Mouse (Mus musculus) intestine, embryonic 14.5 days (tissue): ENCODE results near the gene Tlr6. TPM values are rescaled to one million over a fixed set of nuclear protein-coding genes. Genes with fewer than 3 reads are reported as not detected.

Experiments used
- ATAC-seq: fragments of 200-750 bp; cut with Nextera tagmentation; replicated peaks from 2 replicates; pipeline ENCODE4 v1.8.0; 2017; ENCODE audit warnings: low read depth, moderate number of reproducible peaks, moderate TSS enrichment, moderate library complexity; ENCODE audit not compliant: low FRiP score, low TSS enrichment
- DNase-seq: peaks from one replicate; pipeline ENCODE4 v3.0.0-alpha.2; 2018; ENCODE audit warnings: low spot score
- H3K27ac ChIP-seq: fragments of 300-500 bp; sonication (generic); 2 replicates; pipeline ENCODE4 v1.5.1; 2014; ENCODE audit warnings: low read depth, mild to moderate bottlenecking, control low read depth
- H3K27me3 ChIP-seq: fragments of 300-500 bp; sonication (generic); replicated peaks from 2 replicates; pipeline ENCODE4 v1.6.1; 2014; ENCODE audit warnings: low read length, control low read depth; ENCODE audit not compliant: control insufficient read depth, insufficient read depth
- H3K36me3 ChIP-seq: fragments of 300-500 bp; sonication (generic); 2 replicates; pipeline ENCODE4 v1.6.1; 2014; ENCODE audit warnings: low read length, control low read depth; ENCODE audit not compliant: control insufficient read depth, insufficient read depth
- H3K4me1 ChIP-seq: fragments of 300-500 bp; sonication (generic); replicated peaks from 2 replicates; pipeline ENCODE4 v1.6.1; 2014; ENCODE audit warnings: low read length, control low read depth, mixed read lengths; ENCODE audit not compliant: control insufficient read depth, insufficient read depth
- H3K4me2 ChIP-seq: fragments of 300-500 bp; sonication (generic); 2 replicates; pipeline ENCODE4 v1.6.1; 2014; ENCODE audit warnings: low read length
- H3K4me3 ChIP-seq: fragments of 300-500 bp; sonication (generic); 2 replicates; pipeline ENCODE4 v1.5.1; 2014; ENCODE audit warnings: low read depth, low read length, control low read depth, mixed read lengths
- H3K9ac ChIP-seq: fragments of 300-500 bp; sonication (generic); 2 replicates; pipeline ENCODE4 v1.6.1; 2014; ENCODE audit warnings: mild to moderate bottlenecking, low read length
- H3K9me3 ChIP-seq: fragments of 300-500 bp; sonication (generic); 2 replicates; pipeline ENCODE4 v1.6.1; 2016; ENCODE audit warnings: low read length, control low read depth; ENCODE audit not compliant: control insufficient read depth
- WGBS: fragments of 180-500 bp; shearing (Covaris S2); extraction: QIAGEN DNeasy Blood & Tissue Kit; methylation state at CpG from one replicate; pipeline ENCODE4 v1.1.7; 2014; 5-methylcytosine and 5-hydroxymethylcytosine counted together
- polyA plus RNA-seq: library from polyadenylated mRNA; unstranded; fragments of >200 nt; fragmentation: Nextera tagmentation; extraction: Ambion mirVana; gene quantifications from 2 replicates; pipeline ENCODE4 v1.2.1, GENCODE M21; 2014

Tlr6 gene
- polyA plus RNA-seq, 1 experiment from 2014 or later: 0.64 TPM

DNA sequence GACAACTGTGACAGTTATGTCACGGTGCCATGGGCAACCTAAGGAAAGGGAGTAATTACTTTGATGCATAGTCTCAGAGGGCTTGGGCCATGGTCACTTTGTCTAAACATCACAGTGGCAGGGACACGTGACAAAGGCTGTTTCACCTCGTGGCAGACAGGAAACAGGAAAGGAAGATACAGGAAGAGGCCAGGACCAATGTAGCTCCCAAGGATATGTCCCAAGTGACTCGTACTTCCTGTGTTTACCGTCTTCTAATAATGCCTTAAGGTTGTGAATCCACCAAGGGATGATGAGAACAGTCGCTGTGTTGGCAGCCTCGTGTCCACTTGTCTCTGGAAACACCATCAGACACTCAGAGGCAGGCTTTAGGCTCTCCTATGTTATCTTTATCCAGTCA is 26.1 kb upstream of the Tlr6 start:
- H3K9ac ChIP-seq: no peak overlapping the region
- H3K9me3 ChIP-seq: no peaks in the 10 kb centered on the region
- H3K36me3 ChIP-seq: peaks cover 21% of the 10 kb centered on the region
- H3K4me2 ChIP-seq: no peak overlapping the region
- H3K27ac ChIP-seq: no peak overlapping the region
- DNase-seq: no peak
- H3K27me3 ChIP-seq: no peaks in the 10 kb centered on the region
- no peaks in the 10 kb centered on the region for H3K4me1 ChIP-seq
- no peak for ATAC-seq
- H3K4me3 ChIP-seq: no peak overlapping the region
- 70% methylated on average over 7 of the region's 7 CpGs for WGBS

DNA sequence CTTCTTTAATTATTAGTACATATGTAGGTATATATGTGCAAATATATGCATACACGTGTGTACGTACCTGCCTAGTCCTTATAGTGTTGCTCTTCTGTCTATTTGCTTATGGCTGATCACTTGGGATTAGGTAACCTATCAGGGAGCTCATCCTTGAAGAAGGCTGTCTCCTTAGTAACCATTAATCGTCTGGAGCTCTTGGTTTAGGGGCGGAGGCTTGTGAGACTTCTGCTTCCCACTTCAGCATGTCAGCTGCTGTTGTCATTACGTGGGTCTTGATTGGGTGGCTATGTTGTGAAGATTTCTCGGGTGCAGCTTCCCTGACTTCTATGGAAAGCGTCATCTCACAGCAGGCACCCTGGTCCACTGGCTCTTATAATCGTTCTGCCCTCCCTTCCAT is 17.2 kb upstream of the Tlr6 start:
- Histone ChIP-seq H3K4me1 (no peaks in the 10 kb centered on the region), H3K4me2 (no peak overlapping the region), H3K27ac (no peak overlapping the region), H3K27me3 (no peaks in the 10 kb centered on the region), H3K9me3 (no peaks in the 10 kb centered on the region), H3K9ac (no peak overlapping the region), H3K36me3 (peaks cover 26% of the 10 kb centered on the region), H3K4me3 (no peak overlapping the region)
- no peak for DNase-seq
- no peak for ATAC-seq
- WGBS: 76% methylated on average over 8 of the region's 8 CpGs

DNA sequence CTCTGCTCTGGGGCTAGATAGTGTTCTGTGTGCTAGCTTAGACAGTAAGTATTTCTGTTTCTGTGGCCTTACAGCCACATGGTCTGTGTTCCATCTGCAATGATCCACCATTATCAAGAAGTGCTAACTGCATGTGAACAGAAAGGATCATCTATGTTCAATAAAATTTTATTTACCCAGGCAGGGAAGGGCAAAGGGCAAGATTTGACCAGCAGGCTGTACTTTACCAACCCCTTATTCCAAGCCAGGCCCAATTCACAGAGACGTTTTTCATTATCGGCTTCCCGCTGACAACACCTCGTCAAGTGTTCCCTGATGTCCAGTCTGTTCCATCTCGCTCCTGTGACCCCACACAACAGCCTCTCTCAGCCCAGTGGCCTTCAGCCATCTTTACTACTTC is 15.2 kb upstream of the Tlr6 start:
- Histone ChIP-seq H3K4me2 (no peak overlapping the region), H3K27ac (no peak overlapping the region), H3K9ac (no peak overlapping the region), H3K4me3 (no peak overlapping the region), H3K4me1 (no peaks in the 10 kb centered on the region; the same call in 1 of the 2 replicates), H3K27me3 (no peaks in the 10 kb centered on the region), H3K36me3 (peaks cover 8% of the 10 kb centered on the region; the same call in 1 of the 2 replicates), H3K9me3 (no peaks in the 10 kb centered on the region)
- DNase-seq (no peak), ATAC-seq (no peak)
- WGBS: 67% methylated on average over 5 of the region's 5 CpGs

DNA sequence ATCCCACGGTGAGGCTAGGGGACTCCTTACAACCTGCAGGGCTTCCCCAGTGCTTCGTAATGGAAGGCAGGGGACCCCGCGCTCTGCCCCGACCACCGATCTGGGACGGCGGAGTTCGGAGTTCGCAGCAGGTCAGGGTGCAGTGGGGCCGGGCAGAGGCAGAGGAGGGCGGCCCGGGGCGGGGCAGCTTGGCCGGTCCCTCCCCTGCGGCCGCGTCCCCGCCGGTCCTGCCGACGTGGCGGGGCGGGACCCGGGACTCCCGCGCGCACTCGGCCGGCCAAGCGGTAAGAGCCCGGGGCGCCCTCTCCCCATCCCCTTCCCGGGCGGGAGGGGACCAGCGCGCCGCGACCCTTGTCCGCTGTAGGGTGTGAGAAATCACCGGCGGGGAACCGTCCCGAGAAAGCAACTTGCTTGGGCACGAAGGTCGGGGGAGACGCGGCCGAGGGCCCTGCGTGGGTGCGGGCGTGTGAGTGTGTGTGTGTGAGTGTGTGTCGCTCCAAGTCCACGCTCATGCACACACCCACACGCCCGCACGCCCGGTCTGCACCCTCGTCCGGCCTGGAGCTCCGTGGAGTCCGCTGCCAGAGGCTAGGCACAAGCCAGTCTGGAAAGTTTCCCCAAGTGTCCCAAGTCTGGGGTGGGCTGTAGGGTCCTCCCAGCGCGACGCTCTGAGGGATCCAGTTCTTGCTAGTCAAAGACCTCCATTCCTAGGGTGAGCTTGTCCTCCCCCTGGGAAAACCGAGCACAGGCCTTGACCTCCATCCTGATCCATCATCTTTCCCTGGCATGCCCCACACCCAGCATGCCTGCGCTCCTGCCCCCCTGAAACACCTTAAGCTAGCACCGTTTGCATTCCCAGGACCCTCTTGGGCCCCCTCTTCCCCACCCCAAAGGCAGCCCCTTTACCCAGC is 10.2 kb upstream of the Tlr6 start, which contains the start of gene Fam114a1:
Gene Fam114a1 (plus strand): TSS at position 211 of the 911 bp plus-strand sequence.
- no peaks in the 10 kb centered on the region for H3K36me3 ChIP-seq
- DNase-seq (peak; percentile 87), ATAC-seq (peak; percentile 91)
- H3K9me3 ChIP-seq: no peaks in the 10 kb centered on the region
- H3K27me3 ChIP-seq: no peaks in the 10 kb centered on the region
- H3K4me2 ChIP-seq: peak within 1 kb of the TSS; percentile 80
- peak within 1 kb of the TSS; percentile 83 for H3K9ac ChIP-seq
- WGBS: 1% methylated on average over 65 of the region's 68 CpGs
- H3K4me1 ChIP-seq: peaks cover 3% of the 10 kb centered on the region
- peak within 1 kb of the TSS; percentile 77 for H3K27ac ChIP-seq
- peak within 1 kb of the TSS; percentile 75 for H3K4me3 ChIP-seq

DNA sequence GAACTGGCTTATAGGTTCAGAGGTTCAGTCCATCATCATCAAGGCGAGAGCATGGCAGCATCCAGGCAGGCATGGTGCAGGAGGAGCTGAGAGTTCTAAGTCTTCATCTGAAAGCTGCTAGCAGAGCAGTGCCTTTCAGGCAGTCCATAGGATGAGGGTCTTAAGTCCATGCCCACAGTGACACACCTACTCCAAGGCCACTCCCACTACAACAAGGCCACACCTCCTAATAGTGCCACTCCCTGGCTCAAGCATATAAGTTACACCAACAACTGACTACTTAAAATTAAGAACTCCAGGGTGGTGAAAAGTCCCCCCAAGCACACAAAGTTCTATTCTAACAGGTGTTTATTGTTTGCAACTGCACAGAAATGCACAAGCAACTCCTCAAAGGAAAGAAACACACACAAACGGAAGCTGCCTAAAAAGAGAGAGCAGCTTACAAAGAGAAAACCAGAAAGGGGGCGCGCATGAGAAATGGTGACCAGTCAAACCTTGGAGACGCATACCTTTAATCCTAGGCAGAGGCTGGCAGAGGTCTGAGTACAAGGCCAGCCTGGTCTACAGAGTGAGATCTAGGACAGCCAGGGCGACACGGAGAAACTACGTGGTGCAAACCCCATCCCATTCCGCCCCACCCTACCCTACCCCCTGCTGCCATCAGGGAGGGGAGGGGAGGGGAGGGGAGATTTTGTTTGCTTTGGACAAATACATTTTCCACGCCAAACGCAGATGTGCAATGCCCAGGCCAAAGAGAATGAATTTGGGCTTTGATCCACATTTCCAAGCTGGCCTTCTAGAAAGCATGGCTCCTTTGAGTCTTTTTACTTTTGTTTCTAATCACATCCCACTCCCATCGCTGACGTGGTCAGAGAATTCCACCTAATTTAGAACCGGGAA is 9.3 kb upstream of the Tlr6 start:
- Histone ChIP-seq H3K4me3 (peak overlapping the region; percentile 75), H3K36me3 (no peaks in the 10 kb centered on the region), H3K4me2 (peak overlapping the region; percentile 80), H3K27me3 (no peaks in the 10 kb centered on the region), H3K4me1 (peaks cover 3% of the 10 kb centered on the region), H3K9me3 (no peaks in the 10 kb centered on the region), H3K9ac (peak overlapping the region; percentile 83), H3K27ac (peak overlapping the region; percentile 77)
- 6% methylated on average over 14 of the region's 14 CpGs for WGBS
- ATAC-seq (peak; percentile 65), DNase-seq (no peak)

DNA sequence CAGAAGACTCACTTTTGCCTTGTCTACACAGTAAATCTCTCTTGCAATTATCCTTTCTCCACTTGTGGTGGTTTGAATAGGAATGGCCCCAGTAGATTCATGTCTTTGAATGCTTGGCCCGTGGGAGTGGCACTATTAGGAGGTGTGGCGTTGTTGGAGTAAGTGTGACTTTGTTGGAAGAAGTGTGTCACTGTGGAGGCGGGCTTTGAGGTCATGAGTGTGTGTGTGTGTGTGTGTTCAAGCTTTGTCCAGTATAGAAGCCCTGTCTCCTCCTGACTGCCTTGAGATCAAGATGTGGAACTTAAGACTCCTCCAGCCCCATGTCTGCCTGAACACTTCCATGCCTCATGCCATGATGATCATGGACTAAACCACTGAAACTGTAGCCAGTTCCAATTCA is 3.8 kb upstream of the Tlr6 start:
- Histone ChIP-seq H3K4me3 (no peak overlapping the region), H3K27me3 (no peaks in the 10 kb centered on the region), H3K4me2 (no peak overlapping the region), H3K4me1 (no peaks in the 10 kb centered on the region), H3K36me3 (no peaks in the 10 kb centered on the region), H3K9ac (no peak overlapping the region), H3K27ac (no peak overlapping the region), H3K9me3 (no peaks in the 10 kb centered on the region)
- no peak for ATAC-seq
- 87% methylated on average over 3 of the region's 3 CpGs for WGBS
- no peak for DNase-seq

DNA sequence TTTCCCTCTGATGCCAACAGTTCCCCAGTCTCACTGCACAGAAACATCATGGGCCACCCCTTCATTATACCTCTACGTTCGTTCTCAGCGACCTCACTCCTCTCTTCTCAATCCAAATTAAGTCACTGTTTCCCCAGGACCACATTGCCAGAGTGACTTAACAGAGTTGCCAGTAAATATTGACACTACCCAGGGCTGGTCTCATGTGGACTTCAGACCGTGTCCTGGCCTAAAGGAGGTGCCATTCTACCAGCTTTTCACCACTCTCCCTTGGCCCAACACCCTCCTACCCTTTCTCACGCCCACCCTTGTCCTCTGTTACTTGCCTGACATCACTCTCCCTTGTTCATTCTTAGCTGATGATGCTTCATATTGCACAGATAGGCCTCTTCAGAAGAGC is 3.4 kb upstream of the Tlr6 start:
- Histone ChIP-seq H3K27me3 (no peaks in the 10 kb centered on the region), H3K9me3 (no peaks in the 10 kb centered on the region), H3K4me1 (no peaks in the 10 kb centered on the region), H3K9ac (no peak overlapping the region), H3K4me2 (no peak overlapping the region), H3K27ac (no peak overlapping the region), H3K4me3 (no peak overlapping the region), H3K36me3 (no peaks in the 10 kb centered on the region)
- ATAC-seq (no peak), DNase-seq (no peak)
- 76% methylated on average over 5 of the region's 5 CpGs for WGBS

DNA sequence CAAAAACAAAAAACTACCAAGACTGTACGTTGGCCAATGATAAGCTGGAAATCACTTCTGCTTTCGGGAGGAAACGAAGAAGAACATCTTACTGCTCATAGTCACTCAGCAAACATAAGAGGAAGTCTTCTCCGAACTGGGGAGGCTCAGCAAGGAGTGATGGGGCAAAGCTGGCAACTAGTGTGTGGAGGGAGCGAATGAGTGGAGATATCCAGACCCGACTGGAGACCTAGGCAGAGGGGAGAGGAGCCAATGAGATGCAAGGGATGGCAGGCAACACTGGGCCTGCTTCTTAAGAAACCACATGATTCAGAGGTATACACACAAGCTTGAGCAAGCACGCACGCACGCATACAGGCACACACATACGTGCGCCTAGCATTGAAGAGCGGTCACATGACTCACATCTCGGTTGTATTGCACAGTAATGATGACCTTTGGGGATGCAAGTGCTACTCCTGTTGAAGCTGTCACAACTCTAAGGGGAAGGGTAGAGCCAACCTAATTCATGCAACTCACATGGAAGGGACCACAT is 1.0 kb upstream of the Tlr6 start:
- DNase-seq: no peak
- no peaks in the 10 kb centered on the region for H3K27me3 ChIP-seq
- no peak overlapping the region for H3K27ac ChIP-seq
- H3K9ac ChIP-seq: no peak overlapping the region
- ATAC-seq: no peak
- H3K9me3 ChIP-seq: no peaks in the 10 kb centered on the region
- H3K4me3 ChIP-seq: no peak overlapping the region
- 91% methylated on average over 13 of the region's 13 CpGs for WGBS
- H3K36me3 ChIP-seq: no peaks in the 10 kb centered on the region
- no peaks in the 10 kb centered on the region for H3K4me1 ChIP-seq
- no peak overlapping the region for H3K4me2 ChIP-seq
